Mouse (Mus musculus) C2C12 (cell line): Measurements from ENCODE around the gene Ltbp4. TPM values are rescaled to one million over a fixed set of nuclear protein-coding genes. Genes with fewer than 3 reads are reported as not detected.

Experiments used
- H3K27me3 ChIP-seq: one replicate; pipeline ENCODE4 v1.6.1; 2011; ENCODE audit not compliant: control insufficient read depth, insufficient read depth, insufficient read length
- H3K36me3 ChIP-seq: one replicate; pipeline ENCODE4 v1.6.1; 2011; ENCODE audit not compliant: control insufficient read depth, insufficient read depth
- H3K4me3 ChIP-seq: one replicate; pipeline ENCODE4 v1.5.1; 2011; ENCODE audit warnings: mild to moderate bottlenecking, control low read depth; ENCODE audit not compliant: poor library complexity, insufficient read depth, severe bottlenecking
- H3K79me2 ChIP-seq: one replicate; pipeline ENCODE4 v1.6.1; 2011; ENCODE audit not compliant: control insufficient read depth, insufficient read depth
- H3K79me3 ChIP-seq: one replicate; pipeline ENCODE4 v1.6.1; 2011; ENCODE audit warnings: low read depth, control low read depth
- H3ac ChIP-seq: one replicate; pipeline ENCODE3; 2011; ENCODE audit warnings: low read depth; ENCODE audit not compliant: control insufficient read depth, insufficient read length
- CEBPB ChIP-seq: IDR thresholded peaks from one replicate; pipeline ENCODE4 v1.6.1; 2011; ENCODE audit warnings: low read depth, mild to moderate bottlenecking, control low read depth, moderate library complexity
- CTCF ChIP-seq: IDR thresholded peaks from one replicate; pipeline ENCODE4 v1.5.1; 2011; ENCODE audit not compliant: control insufficient read depth, insufficient read depth, insufficient read length
- FOSL1 ChIP-seq: IDR thresholded peaks from one replicate; pipeline ENCODE4 v1.8.0; 2011; ENCODE audit warnings: mild to moderate bottlenecking, low read length; ENCODE audit not compliant: poor library complexity, insufficient read depth, severe bottlenecking
- MAX ChIP-seq: IDR thresholded peaks from one replicate; pipeline ENCODE4 v1.6.1; 2011; ENCODE audit warnings: mild to moderate bottlenecking, control low read depth
- MYOD1 ChIP-seq: IDR thresholded peaks from one replicate; pipeline ENCODE4 v1.6.1; 2011; ENCODE audit warnings: low read depth; ENCODE audit not compliant: control insufficient read depth, insufficient read length
- MYOG ChIP-seq: IDR thresholded peaks from one replicate; pipeline ENCODE4 v1.6.1; 2011; ENCODE audit not compliant: control insufficient read depth, insufficient read length; ENCODE audit errors: extremely low read depth
- USF1 ChIP-seq: IDR thresholded peaks from one replicate; pipeline ENCODE4 v1.6.1; 2011; ENCODE audit warnings: low read depth, mild to moderate bottlenecking, control low read depth, moderate library complexity
- polyA plus RNA-seq: library from polyadenylated mRNA; unstranded; fragments of >200 nt; fragmentation: generic; extraction: Trizol; gene quantifications from one replicate; pipeline ENCODE4 v1.2.1, GENCODE M21; 2012; ENCODE audit warnings: missing spikeins

Gene Ltbp4
- polyA plus RNA-seq, 1 experiment: 22.9 TPM

- no peaks in the 10 kb centered on the region for H3K79me3 ChIP-seq
- TF ChIP-seq FOSL1: no peak
- no peak overlapping the region for H3K4me3 ChIP-seq
- no peaks in the 10 kb centered on the region for H3K36me3 ChIP-seq
- no peak overlapping the region for H3ac ChIP-seq
- no peaks in the 10 kb centered on the region for H3K79me2 ChIP-seq
- peaks cover 11% of the 10 kb centered on the region for H3K27me3 ChIP-seq
Measured at GRCm38 (mm10) chr7:27379836-27380235, 42.3 kb upstream of the Ltbp4 start.

GRCm38 (mm10) chr7:27378431-27378830 lies 40.9 kb upstream of the Ltbp4 start:
- TF ChIP-seq USF1 (no peak), FOSL1 (no peak)
- H3K4me3 ChIP-seq: no peak overlapping the region
- H3ac ChIP-seq: no peak overlapping the region
- H3K27me3 ChIP-seq: peaks cover 21% of the 10 kb centered on the region
- no peaks in the 10 kb centered on the region for H3K79me3 ChIP-seq
- H3K36me3 ChIP-seq: no peaks in the 10 kb centered on the region
- H3K79me2 ChIP-seq: no peaks in the 10 kb centered on the region

- no peak for TF ChIP-seq MYOG
- no peak for TF ChIP-seq CTCF
- TF ChIP-seq CEBPB: no peak
- no peak for TF ChIP-seq USF1
- no peak for TF ChIP-seq FOSL1
- TF ChIP-seq MAX: no peak
- TF ChIP-seq MYOD1: no peak
- peaks cover 40% of the 10 kb centered on the region for H3K27me3 ChIP-seq
- H3K4me3 ChIP-seq: no peak overlapping the region
- no peaks in the 10 kb centered on the region for H3K79me2 ChIP-seq
- H3ac ChIP-seq: no peak overlapping the region
- no peaks in the 10 kb centered on the region for H3K36me3 ChIP-seq
- H3K79me3 ChIP-seq: no peaks in the 10 kb centered on the region
Measured at GRCm38 (mm10) chr7:27375274-27375673, 37.8 kb upstream of the Ltbp4 start.

DNA sequence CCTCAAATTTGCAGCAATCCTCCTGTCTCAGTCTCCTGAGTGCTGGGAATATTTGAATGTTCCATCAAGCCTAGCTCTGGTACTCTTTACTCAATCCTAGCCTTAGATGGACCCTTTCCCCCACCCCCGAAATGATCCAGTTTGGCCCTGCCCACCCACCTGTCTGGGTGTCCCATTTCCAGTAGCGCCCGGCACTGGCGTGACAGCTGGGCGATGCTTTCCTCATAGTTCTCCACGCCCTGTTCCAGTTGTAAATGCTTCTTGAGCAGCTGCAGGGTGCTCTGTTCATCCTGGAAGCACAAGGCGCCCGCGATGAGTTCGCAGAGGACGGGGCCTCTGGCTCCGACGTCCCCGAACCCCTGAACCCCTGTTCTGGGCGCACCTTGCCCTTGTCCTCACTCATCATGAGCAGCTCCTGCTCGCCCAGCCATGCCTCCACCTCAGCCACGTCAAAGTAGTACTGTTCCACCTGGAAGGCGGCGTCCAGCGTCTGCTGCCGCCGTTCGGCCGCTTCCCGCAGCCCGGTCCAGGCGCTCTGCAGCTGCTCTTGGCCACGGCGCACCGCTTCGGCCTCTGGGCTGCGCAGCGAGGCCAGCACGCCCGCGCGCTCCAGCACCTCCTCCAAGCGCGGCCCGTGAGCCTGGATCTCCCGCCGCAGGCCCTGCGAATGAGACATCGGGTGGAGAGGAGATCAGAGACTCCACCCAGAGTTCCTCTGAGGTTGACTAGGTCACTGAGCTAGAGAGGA lies 34.4 kb upstream of the Ltbp4 start:
- no peak for TF ChIP-seq CEBPB
- no peak for TF ChIP-seq USF1
- no peak for TF ChIP-seq FOSL1
- no peak for TF ChIP-seq MAX
- no peak for TF ChIP-seq CTCF
- TF ChIP-seq MYOG: no peak
- TF ChIP-seq MYOD1: no peak
- no peaks in the 10 kb centered on the region for H3K79me3 ChIP-seq
- H3K4me3 ChIP-seq: no peak overlapping the region
- H3K27me3 ChIP-seq: peaks cover 48% of the 10 kb centered on the region
- no peaks in the 10 kb centered on the region for H3K79me2 ChIP-seq
- no peaks in the 10 kb centered on the region for H3K36me3 ChIP-seq
- no peak overlapping the region for H3ac ChIP-seq

- no peaks in the 10 kb centered on the region for H3K36me3 ChIP-seq
- no peaks in the 10 kb centered on the region for H3K79me3 ChIP-seq
- H3K4me3 ChIP-seq: no peak overlapping the region
- H3K27me3 ChIP-seq: peaks cover 36% of the 10 kb centered on the region
- no peaks in the 10 kb centered on the region for H3K79me2 ChIP-seq
- no peak overlapping the region for H3ac ChIP-seq
- TF ChIP-seq MYOG: no peak
- no peak for TF ChIP-seq CEBPB
- TF ChIP-seq USF1: no peak
- no peak for TF ChIP-seq MYOD1
- TF ChIP-seq MAX: no peak
- no peak for TF ChIP-seq FOSL1
- no peak for TF ChIP-seq CTCF
Measured at GRCm38 (mm10) chr7:27369111-27369510, 31.6 kb upstream of the Ltbp4 start.

DNA sequence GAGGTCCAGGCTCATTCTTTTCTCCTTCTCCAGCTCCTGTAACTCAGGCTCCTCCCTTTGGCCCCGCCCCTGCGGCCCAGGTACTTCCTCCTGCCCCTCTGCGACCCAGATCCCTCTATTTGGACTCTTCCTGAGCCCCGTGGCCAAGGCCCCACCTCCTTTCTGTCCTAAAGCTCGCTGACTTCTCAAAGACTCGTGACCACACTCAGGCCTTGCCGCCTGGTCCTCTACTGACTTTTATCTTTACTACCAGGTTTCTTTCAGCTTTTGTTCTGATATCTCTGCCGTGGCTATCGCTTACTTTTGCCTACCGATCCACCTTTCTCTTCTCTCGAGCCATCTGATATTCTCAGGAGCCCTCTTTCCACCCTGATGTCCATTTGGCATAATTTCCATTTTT lies 30.5 kb upstream of the Ltbp4 start:
- Histone ChIP-seq H3K4me3 (no peak overlapping the region), H3K79me3 (no peaks in the 10 kb centered on the region), H3K79me2 (no peaks in the 10 kb centered on the region), H3K27me3 (peaks cover 32% of the 10 kb centered on the region), H3K36me3 (no peaks in the 10 kb centered on the region), H3ac (no peak overlapping the region)
- TF ChIP-seq MYOG (no peak), MAX (no peak), CEBPB (no peak), FOSL1 (no peak), MYOD1 (no peak), USF1 (no peak), CTCF (no peak)
